Mouse (Mus musculus) brown adipose tissue, adult 24 weeks (tissue): ENCODE measurements at regions not wholly inside any gene's neighbourhood (a gene's known extent, or its start where the extent isn't known, plus 50 kb on each side); places are given as distances from the start of the nearest gene placed in this dataset.
"Not testable (repeated sequence)": the region's sequence is repeated elsewhere in the genome, so short reads cannot be mapped to it uniquely, and the experiment has no call there.

Experiments
- H3K27ac ChIP-seq: fragments of 200-500 bp; replicated peaks from 2 replicates; pipeline ENCODE4 v1.5.1; 2012; ENCODE audit warnings: low read depth, mild to moderate bottlenecking, low read length
- H3K4me1 ChIP-seq: fragments of 200-500 bp; 2 replicates; pipeline ENCODE4 v1.6.1; 2012; ENCODE audit warnings: low read length, mixed read lengths; ENCODE audit not compliant: control insufficient read depth, insufficient read depth, insufficient read length
- H3K4me3 ChIP-seq: fragments of 200-500 bp; 2 replicates; pipeline ENCODE4 v1.5.1; 2012; ENCODE audit warnings: low read depth, mild to moderate bottlenecking, low read length, moderate library complexity; ENCODE audit not compliant: insufficient read depth

DNA sequence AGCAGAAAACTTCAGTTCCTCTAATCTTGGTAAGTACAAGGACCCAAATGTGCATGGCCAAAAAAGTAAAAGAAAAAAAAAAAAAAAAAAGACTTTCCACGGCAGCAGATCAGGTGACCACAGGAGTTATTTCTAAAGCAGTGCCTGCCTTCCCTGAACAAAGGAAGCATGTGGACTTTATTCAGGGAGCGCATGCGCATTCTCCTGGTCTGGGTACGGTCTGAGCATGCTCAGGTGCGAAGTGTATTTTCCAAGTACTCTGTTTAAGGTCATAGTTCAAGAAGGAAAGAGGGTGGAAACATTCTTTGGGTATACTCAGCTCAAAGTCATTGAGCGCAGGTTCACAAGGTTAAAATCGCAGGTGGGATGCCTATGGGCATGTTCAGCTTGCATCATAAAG lies 103.1 kb upstream of the Eif4g2 start:
- Histone ChIP-seq H3K4me3 (no peak overlapping the region), H3K27ac (no peak overlapping the region), H3K4me1 (no peaks in the 10 kb centered on the region)

DNA sequence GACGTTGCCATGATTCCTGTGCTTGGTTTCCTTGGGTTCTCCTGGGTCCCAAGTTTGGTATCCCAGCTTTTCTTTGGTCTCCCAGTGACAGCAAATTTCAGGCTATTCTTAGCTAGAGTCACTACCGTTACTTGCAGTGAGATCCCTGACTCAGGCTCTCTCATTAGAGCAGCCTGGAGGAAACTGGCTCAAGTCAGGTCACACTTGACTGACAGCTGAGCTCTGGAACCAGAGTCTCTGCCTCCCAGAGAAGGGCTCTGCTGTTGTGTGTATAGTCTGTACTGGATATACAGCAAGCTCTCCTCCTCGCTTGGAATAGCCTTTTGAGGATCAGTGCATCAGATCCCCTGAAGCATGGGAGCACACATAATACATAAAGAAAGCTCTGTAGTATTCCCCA lies 100.7 kb upstream of the Eif4g2 start:
- H3K27ac ChIP-seq = no peak overlapping the region
- no peak overlapping the region for H3K4me3 ChIP-seq
- H3K4me1 ChIP-seq = no peaks in the 10 kb centered on the region

DNA sequence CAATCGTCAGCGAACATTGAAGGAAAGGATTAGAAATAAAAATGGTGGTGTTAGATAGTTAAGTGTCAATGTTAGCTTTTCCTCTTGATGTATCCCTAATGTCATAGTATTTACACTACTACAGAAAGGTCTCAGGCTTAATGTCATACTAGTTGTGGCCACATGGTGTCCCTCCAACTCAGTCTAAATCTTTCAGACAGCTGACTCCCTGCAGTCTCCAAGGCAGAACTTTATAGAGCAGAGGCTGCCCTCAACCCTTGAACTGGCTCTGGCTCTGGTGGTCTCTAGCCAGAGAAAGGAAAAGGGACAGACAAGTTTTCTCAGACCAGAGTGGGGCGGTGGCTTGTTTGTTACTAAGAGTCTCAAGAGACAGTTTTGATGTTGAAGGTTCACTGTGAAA lies 99.5 kb upstream of the Eif4g2 start:
- Histone ChIP-seq H3K4me3 (no peak overlapping the region), H3K4me1 (no peaks in the 10 kb centered on the region), H3K27ac (no peak overlapping the region)

DNA sequence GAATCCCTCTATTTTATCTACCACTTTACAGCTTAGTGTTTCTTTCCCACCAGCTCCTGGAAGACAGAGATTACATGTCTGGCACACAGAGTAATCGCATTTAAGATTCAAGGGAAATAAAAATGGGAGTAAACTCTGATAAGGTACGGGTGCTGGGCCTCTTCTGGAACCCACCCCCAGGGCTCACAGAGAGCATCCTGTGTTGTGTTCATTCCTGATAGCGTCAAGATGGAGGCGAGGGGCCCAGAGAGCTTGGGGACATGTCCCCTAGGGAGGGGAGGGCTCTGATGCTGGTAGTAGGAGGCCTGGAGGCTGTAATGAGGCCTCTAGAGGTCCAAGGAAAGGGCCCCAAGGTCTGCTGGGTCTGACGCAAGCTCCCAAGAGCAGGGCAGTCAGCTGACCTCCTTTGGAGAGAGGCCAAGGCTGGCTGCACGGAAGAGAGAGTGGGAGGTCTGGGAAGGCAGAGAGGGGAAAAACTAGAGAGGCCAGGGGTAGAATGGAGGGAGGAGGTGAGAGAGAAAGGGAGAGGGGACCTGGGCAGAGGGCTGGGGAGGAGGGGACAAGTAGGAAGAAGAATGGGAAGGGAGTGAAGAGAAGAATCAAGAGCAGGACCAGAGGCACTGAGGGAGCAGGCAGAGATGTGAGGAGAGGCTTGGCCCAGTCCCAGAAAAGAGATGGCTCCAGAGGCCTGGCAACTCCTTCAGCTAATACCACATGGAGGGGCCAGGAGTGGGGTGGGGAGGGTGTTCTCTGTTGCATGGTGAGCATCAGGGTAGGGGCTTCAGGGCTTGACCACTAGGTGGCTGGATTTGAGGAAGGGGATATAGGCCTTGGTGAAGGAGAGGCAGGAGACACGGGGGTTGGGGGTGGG lies 96.8 kb upstream of the Eif4g2 start:
- no peak overlapping the region for H3K27ac ChIP-seq

DNA sequence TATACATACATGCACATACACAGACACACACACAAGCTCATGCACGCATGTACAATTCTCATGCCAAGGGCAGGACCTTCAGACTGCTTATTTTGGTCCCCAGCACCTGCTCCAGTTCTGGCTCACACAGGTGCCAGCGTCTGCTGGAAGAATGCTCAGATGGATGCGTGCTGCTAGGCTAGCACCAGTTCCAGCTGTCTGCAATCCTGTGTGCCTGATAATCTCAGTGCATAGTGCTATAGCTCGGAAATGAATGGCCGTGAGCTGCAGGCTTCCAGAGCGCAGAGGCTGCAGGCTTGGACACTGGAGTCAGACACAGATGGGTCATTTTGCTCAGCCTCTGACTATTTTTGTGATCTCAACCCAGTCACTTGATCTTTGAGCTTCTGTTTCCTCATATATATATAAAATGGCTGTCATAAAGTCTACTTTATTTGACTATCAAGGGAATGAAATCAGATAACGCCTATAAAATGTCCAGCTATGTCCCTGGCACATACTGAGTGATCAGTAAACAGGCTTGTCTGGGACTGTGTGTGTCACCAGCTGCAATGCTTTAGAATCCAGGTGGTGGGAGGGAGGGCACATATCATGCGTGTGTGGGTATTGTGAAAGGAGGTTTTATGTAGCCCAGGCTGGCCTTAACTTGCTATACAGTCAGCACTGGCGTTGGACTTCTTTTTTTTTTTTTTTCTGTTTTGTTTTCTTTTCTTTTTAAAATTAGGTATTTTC lies 91.7 kb upstream of the Eif4g2 start:
- Histone ChIP-seq H3K4me3 (no peak overlapping the region), H3K4me1 (no peaks in the 10 kb centered on the region), H3K27ac (no peak overlapping the region)

More for the DNA sequence above, 96.8 kb upstream of the Eif4g2 start:
- Histone ChIP-seq H3K4me1 (no peaks in the 10 kb centered on the region), H3K4me3 (no peak overlapping the region)

DNA sequence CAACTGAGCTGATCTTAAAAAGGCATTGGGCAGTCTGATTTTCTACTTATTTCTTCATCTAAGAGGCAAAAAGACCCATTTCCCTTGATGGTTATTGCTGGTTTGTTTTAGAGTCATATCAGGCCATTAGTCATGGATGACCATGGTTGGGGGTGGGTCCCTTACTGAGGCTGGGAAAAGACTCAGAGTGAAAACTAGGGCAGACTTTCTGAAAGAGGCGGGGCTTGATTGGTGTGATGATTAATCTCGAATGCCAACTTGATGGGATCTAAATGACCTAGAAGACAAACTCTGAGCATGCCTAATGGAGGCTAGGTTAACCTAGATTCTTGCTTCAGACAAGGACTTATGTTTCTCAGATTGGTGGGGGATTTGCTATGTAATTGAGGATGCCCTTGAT lies 89.2 kb upstream of the Eif4g2 start:
- no peaks in the 10 kb centered on the region for H3K4me1 ChIP-seq
- H3K27ac ChIP-seq = no peak overlapping the region
- H3K4me3 ChIP-seq = no peak overlapping the region

DNA sequence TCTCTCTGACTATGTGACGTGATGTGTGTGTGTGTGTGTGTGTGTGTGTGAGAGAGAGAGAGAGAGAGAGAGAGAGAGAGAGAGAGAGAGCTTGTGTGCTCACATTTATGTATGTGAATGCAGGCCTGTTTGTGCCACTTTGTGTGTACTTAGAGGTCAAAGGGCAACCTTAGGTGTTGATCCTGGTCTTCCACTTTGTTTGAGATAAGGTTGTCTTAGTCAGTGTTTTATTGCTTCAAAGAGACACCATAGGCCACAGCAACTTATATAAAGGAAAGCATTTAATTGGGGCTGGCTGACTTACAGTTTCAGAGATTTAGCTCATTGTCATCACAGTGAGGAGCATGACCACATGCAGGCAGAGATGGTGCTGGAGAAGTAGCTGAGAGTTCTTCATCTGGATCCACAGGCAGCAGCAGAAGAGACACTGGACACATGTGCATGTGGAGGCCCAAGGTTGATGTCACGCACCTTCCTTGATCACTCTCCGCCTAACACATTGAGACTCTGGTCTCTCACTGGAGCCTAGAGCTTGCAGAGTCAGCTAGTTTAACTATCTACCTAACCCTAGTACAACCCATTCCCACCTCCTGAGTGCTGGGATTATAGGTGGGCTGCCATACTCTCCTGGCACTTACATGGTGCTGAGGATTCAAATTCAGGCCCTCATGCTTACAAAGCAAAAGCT lies 85.9 kb upstream of the Eif4g2 start:
- not testable (repeated sequence) for H3K4me3 ChIP-seq, H3K27ac ChIP-seq, H3K4me1 ChIP-seq

DNA sequence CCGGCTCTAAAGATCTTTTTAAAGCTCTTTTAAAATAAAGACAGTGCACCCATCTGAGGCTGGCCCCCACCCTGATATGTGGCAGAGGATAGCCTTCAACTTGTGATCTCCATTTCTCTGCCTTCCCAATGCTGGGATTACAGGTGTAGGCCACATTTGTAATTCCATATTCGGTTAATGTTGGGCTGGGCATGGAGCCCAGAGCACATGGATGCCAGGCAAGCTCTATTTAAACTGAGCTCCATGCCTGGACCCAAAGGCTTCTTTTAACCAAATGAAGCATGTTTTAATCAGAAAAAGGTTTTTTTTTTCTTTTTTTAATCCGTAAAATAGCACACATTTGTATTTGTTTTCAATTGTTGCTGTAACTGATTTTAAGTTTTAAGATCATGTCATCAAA lies 82.2 kb upstream of the Eif4g2 start:
- Histone ChIP-seq H3K4me1 (no peaks in the 10 kb centered on the region), H3K4me3 (no peak overlapping the region), H3K27ac (no peak overlapping the region)

DNA sequence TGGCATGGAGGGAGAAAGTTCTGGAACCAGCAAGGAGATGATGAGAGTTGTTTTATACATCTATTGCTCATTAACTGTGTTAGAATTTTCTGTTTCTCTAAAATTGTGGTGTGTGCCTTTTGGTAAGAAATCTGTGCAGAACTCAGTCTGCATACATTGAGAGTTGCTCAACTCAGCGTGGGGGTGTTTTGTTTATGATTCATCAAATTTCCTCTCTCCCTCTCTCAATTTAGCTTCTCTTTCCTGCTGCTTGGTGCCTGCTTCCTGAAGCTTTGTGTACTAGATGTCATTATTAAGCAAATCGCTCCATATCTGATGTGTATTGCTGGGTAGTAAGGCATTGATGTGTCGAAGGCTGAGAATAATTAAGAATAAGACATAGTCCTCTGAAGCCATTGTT lies 81.4 kb upstream of the Eif4g2 start:
- Histone ChIP-seq H3K4me3 (no peak overlapping the region), H3K4me1 (no peaks in the 10 kb centered on the region), H3K27ac (no peak overlapping the region)

DNA sequence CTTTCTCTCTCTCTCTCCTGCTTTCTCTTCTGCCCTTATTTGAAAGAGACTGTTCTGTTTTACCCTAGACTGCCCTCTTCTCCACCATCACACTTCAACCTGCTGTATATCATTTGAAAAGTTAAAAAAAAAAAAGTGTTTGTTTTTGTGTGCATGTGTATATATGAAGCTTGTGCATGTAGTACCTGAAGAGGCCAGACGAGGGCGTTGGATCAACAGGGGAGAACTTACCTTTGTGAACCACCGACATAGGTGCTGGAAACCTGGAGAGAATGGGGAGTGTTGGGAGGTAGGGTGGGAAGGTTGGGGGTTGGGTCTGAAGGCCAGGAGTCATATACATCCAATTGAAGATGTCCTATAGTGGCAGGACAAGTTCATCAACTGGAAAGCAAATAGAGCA lies 81.0 kb upstream of the Eif4g2 start:
- no peak overlapping the region for H3K4me3 ChIP-seq
- H3K27ac ChIP-seq = no peak overlapping the region
- H3K4me1 ChIP-seq = no peaks in the 10 kb centered on the region

DNA sequence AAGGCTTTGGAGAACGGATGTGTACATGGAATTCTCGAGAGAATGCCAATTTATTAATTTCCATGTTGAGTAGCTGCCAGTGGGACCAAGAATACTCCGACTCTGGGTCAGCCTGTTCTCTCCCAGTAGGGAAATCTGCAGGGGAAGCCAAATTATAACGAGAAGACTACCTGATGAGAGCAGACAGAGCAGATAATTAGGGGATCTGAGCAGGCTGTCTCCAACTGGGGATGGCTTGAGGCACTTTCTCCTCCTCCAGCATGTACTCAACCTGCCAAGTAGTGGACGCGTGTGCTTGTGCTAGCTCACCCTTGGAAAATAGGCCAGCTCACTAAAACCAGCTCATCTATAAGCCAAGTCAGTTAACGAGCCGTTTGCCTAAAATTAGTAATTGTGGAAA lies 80.5 kb upstream of the Eif4g2 start:
- H3K4me3 ChIP-seq = no peak overlapping the region
- H3K4me1 ChIP-seq = no peaks in the 10 kb centered on the region
- no peak overlapping the region for H3K27ac ChIP-seq

DNA sequence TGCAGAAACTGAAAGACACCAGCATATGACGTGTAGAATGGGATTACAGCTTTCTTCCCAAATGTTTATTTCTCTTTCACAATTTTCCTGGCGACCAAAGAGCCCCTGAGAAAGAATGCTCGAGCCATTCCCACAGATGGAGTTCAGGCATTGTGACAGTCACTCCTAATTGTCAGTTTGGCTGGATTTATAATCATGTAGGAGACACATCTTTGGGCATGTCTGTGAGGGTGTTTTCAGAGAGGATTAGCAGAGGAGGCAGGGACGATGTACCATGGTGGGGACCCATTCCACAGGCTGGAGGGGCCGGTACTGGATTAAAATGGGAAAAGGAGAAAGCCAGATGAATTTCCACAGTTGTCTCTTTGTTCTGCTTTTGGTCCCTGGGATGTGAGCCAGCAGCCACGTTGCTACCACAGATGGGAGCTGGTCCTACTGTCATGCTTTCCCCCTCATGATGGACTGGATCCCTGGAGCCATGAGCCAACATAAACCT lies 76.0 kb upstream of the Eif4g2 start:
- Histone ChIP-seq H3K4me1 (peaks cover 11% of the 10 kb centered on the region; the same call in 1 of the 2 replicates), H3K27ac (peak overlapping the region; percentile 35), H3K4me3 (no peak overlapping the region)

DNA sequence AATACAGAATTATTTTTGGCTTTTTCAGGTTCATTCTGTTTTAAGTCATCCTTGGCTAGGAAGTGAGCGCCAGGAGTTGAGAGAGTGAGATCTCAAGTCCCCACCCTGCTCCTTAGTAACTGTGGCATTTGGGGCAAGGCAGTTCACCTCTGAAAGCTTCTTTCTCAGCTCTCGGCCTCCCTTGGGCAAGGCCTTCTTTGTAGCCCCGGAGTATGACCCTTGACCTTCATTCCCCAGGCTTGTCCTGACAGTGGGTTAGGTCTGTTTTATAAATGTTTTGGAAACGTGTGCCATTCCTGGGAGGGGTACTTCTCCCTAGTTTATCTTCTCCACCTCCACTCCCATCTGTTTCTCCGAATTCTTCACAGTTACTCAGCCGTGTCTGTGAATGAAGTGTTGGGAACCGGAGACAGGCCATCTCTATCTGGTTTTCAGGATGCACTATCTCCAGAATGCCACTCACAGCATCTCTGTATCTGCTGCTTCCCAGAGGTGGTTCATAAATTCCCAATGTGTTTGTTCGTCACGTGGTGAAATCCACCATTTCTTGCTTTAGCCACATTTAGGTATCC lies 75.0 kb upstream of the Eif4g2 start:
- H3K4me3 ChIP-seq = 0 out of 2 replicates have a peak overlapping the region, but pooled peaks have one; percentile 2
- H3K4me1 ChIP-seq = peaks cover 11% of the 10 kb centered on the region; the same call in 1 of the 2 replicates
- H3K27ac ChIP-seq = peak overlapping the region; percentile 87

DNA sequence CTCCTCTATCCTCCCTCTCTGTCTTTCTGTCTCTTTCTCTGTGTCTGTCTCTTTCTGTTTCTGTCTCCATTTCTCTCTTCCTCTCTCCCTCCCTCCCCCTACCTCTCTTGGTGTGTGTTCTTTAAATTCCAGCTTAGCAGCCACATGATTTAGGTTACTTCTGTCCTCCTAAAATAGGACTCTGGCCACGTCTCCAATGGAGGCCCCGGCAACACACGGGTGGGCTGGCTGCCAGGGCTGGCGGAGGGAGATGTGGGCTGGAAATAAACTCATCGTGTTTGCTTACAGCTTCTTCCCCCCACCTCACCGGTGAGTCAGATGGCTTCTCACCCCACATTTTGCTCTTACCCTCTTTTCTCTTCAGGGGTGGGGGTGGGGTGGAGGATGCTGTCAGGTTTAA lies 74.5 kb upstream of the Eif4g2 start:
- Histone ChIP-seq H3K4me1 (peaks cover 11% of the 10 kb centered on the region; the same call in 1 of the 2 replicates), H3K27ac (peak overlapping the region; percentile 87), H3K4me3 (peak overlapping the region; percentile 2; the same call in 1 of the 2 replicates)
